Mouse (Mus musculus): ENCODE measurements around the gene Olfr750. TPM values are rescaled to one million over a fixed set of nuclear protein-coding genes. Genes with fewer than 3 reads are reported as not detected.

Olfr750 gene
- polyA plus RNA-seq (2014; fragmentation: Illumina TruSeq; extraction: RNeasy Lipid Tissue Mini Kit (QIAGEN cat#74804); ENCODE audit: low read depth, low replicate concordance), result not detected

DNA sequence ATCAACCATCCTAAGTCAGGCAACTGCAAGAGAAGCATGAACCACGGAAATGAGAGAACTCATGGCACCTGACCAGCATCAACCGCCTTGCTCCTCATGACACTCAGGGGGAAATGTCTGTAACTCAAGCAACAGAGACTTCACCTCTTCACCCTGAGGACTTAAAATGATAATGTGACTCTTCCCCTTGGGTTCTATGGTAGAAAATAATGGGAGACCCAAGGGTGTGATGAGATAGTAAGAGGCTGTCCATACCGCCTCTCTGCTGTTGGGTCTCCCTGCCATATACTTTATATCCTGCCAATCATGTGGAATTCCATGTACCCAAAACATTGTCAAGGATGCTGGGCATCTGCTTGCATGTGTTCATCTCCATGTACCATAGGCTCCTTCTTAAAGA is at the start of gene Olfr750:
Olfr750 (minus strand) TSS at position 101 of the 400 bp plus-strand sequence.

GRCm38 (mm10) chr14:51113916-51114560 is 39.8 kb upstream of the Olfr750 start, which contains the start of gene Eddm3b:
Gene Eddm3b (plus strand): TSS chr14:51114426.

GRCm38 (mm10) chr14:51090921-51091900 is 17.0 kb upstream of the Olfr750 start, which contains the start of the genes Rnase4 and Ang:
Gene Rnase4 (plus strand): TSS chr14:51091077.
Gene Ang (plus strand): TSS chr14:51091150.

GRCm38 (mm10) chr14:51057401-51057831 is 16.8 kb downstream of the Olfr750 start, which contains the start of gene Rnase12:
Gene Rnase12 (minus strand): TSS chr14:51057661.

GRCm38 (mm10) chr14:51050063-51050462 is 24.2 kb downstream of the Olfr750 start, which contains the start of gene Rnase11:
Gene Rnase11 (minus strand): TSS chr14:51050163.

DNA sequence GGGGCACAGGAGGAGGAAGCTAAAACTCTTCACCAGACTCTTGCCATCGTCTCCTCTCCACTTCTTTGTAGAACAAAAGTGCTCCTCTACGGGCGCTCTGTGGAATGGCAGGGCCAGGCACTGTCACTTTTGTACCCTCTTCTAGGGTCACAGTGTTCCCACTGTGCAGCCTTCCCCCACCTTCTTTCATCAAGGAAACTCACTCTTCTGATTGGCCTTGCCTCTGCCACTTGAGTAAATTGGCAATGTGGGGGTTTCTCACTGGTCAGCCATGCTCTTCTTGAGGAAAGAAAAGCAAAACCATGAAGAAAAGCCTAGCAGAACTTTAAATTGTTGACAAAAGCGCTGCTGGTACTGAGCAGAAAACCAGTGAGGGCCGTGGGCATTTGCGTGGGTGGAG is 32.5 kb downstream of the Olfr750 start, which contains the start of gene Rnase9:
Rnase9 (minus strand) TSS at position 101 of the 400 bp plus-strand sequence.

Other genes with a start within 250 kb of the Olfr750 start
- gene Tep1, start 203.9 kb downstream of the Olfr750 start, polyA plus RNA-seq (2014; fragmentation: Illumina TruSeq; extraction: RNeasy Lipid Tissue Mini Kit (QIAGEN cat#74804); ENCODE audit: low read depth, low replicate concordance), result 6.9 TPM
- 0.20 TPM for gene Klhl33, start 176.9 kb downstream of the Olfr750 start, polyA plus RNA-seq (2014; fragmentation: Illumina TruSeq; extraction: RNeasy Lipid Tissue Mini Kit (QIAGEN cat#74804); ENCODE audit: low read depth, low replicate concordance)
- gene Osgep, start 149.5 kb downstream of the Olfr750 start, polyA plus RNA-seq (2014; fragmentation: Illumina TruSeq; extraction: RNeasy Lipid Tissue Mini Kit (QIAGEN cat#74804); ENCODE audit: low read depth, low replicate concordance), result 10.9 TPM
- gene Apex1, start 149.5 kb downstream of the Olfr750 start, polyA plus RNA-seq (2014; fragmentation: Illumina TruSeq; extraction: RNeasy Lipid Tissue Mini Kit (QIAGEN cat#74804); ENCODE audit: low read depth, low replicate concordance), result 14.9 TPM
- 18.7 TPM for gene Pip4p1, start 143.6 kb downstream of the Olfr750 start, polyA plus RNA-seq (2014; fragmentation: Illumina TruSeq; extraction: RNeasy Lipid Tissue Mini Kit (QIAGEN cat#74804); ENCODE audit: low read depth, low replicate concordance)
- 98.0 TPM for gene Pnp, start 143.4 kb downstream of the Olfr750 start, polyA plus RNA-seq (2014; fragmentation: Illumina TruSeq; extraction: RNeasy Lipid Tissue Mini Kit (QIAGEN cat#74804); ENCODE audit: low read depth, low replicate concordance)
- gene Gm49342, start 129.9 kb downstream of the Olfr750 start, polyA plus RNA-seq (2014; fragmentation: Illumina TruSeq; extraction: RNeasy Lipid Tissue Mini Kit (QIAGEN cat#74804); ENCODE audit: low read depth, low replicate concordance), result not detected
- not detected for gene Pnp2, start 118.4 kb downstream of the Olfr750 start, polyA plus RNA-seq (2014; fragmentation: Illumina TruSeq; extraction: RNeasy Lipid Tissue Mini Kit (QIAGEN cat#74804); ENCODE audit: low read depth, low replicate concordance)
- not detected for gene Rnase10, start 66.7 kb downstream of the Olfr750 start, polyA plus RNA-seq (2014; fragmentation: Illumina TruSeq; extraction: RNeasy Lipid Tissue Mini Kit (QIAGEN cat#74804); ENCODE audit: low read depth, low replicate concordance)
- gene Rnase9, start 32.6 kb downstream of the Olfr750 start, polyA plus RNA-seq (2014; fragmentation: Illumina TruSeq; extraction: RNeasy Lipid Tissue Mini Kit (QIAGEN cat#74804); ENCODE audit: low read depth, low replicate concordance), result not detected
- gene Rnase11, start 24.3 kb downstream of the Olfr750 start, polyA plus RNA-seq (2014; fragmentation: Illumina TruSeq; extraction: RNeasy Lipid Tissue Mini Kit (QIAGEN cat#74804); ENCODE audit: low read depth, low replicate concordance), result not detected
- not detected for gene Rnase12, start 16.8 kb downstream of the Olfr750 start, polyA plus RNA-seq (2014; fragmentation: Illumina TruSeq; extraction: RNeasy Lipid Tissue Mini Kit (QIAGEN cat#74804); ENCODE audit: low read depth, low replicate concordance)
- 36.1 TPM for gene Rnase4, start 16.6 kb upstream of the Olfr750 start, polyA plus RNA-seq (2014; fragmentation: Illumina TruSeq; extraction: RNeasy Lipid Tissue Mini Kit (QIAGEN cat#74804); ENCODE audit: low read depth, low replicate concordance)
- gene Ang, start 16.7 kb upstream of the Olfr750 start, polyA plus RNA-seq (2014; fragmentation: Illumina TruSeq; extraction: RNeasy Lipid Tissue Mini Kit (QIAGEN cat#74804); ENCODE audit: low read depth, low replicate concordance), result 1.5 TPM
- gene Eddm3b, start 40.0 kb upstream of the Olfr750 start, polyA plus RNA-seq (2014; fragmentation: Illumina TruSeq; extraction: RNeasy Lipid Tissue Mini Kit (QIAGEN cat#74804); ENCODE audit: low read depth, low replicate concordance), result 4.6 TPM
- 4.2 TPM for gene Rnase6, start 49.5 kb upstream of the Olfr750 start, polyA plus RNA-seq (2014; fragmentation: Illumina TruSeq; extraction: RNeasy Lipid Tissue Mini Kit (QIAGEN cat#74804); ENCODE audit: low read depth, low replicate concordance)
- gene Rnase1, start 72.3 kb upstream of the Olfr750 start, polyA plus RNA-seq (2014; fragmentation: Illumina TruSeq; extraction: RNeasy Lipid Tissue Mini Kit (QIAGEN cat#74804); ENCODE audit: low read depth, low replicate concordance), result not detected
- gene Rnase2b, start 87.8 kb upstream of the Olfr750 start, polyA plus RNA-seq (2014; fragmentation: Illumina TruSeq; extraction: RNeasy Lipid Tissue Mini Kit (QIAGEN cat#74804); ENCODE audit: low read depth, low replicate concordance), result not detected
- gene Ang2, start 124.7 kb upstream of the Olfr750 start, polyA plus RNA-seq (2014; fragmentation: Illumina TruSeq; extraction: RNeasy Lipid Tissue Mini Kit (QIAGEN cat#74804); ENCODE audit: low read depth, low replicate concordance), result not detected
- not detected for gene Ear14, start 129.0 kb upstream of the Olfr750 start, polyA plus RNA-seq (2014; fragmentation: Illumina TruSeq; extraction: RNeasy Lipid Tissue Mini Kit (QIAGEN cat#74804); ENCODE audit: low read depth, low replicate concordance)
- gene Rnase2a, start 181.7 kb upstream of the Olfr750 start, polyA plus RNA-seq (2014; fragmentation: Illumina TruSeq; extraction: RNeasy Lipid Tissue Mini Kit (QIAGEN cat#74804); ENCODE audit: low read depth, low replicate concordance), result not detected

Data from kidney, adult 10 weeks (tissue).